Mouse (Mus musculus): ENCODE results near the gene Dmrta1. TPM values are rescaled to one million over a fixed set of nuclear protein-coding genes. Genes with fewer than 3 reads are reported as not detected.

Gene Dmrta1
- polyA plus RNA-seq, 1 experiment from 2014 or later: 21.7 TPM

GRCm38 (mm10) chr4:89651779-89652178, 27.5 kb upstream of the Dmrta1 start:
- no peak overlapping the region for H3K4me2 ChIP-seq (ENCODE audit: low read depth, low read length, severe bottlenecking)
- 74% methylated on average over 1 of the region's 1 CpGs for WGBS
- ATAC-seq (replicated peaks; ENCODE audit: low FRiP score) (0 out of 2 replicates have a peak, but pooled peaks have one; percentile 16), DNase-seq (ENCODE audit: low spot score) (no peak)
- H3K9me3 ChIP-seq (ENCODE audit: control insufficient read depth, low read length): no peaks in the 10 kb centered on the region
- H3K4me3 ChIP-seq (ENCODE audit: low read depth, low read length): no peak overlapping the region
- H3K36me3 ChIP-seq (ENCODE audit: control insufficient read depth, insufficient read depth, low read length): no peaks in the 10 kb centered on the region
- H3K4me1 ChIP-seq (replicated peaks; ENCODE audit: control insufficient read depth, insufficient read depth, low read length): peaks cover 10% of the 10 kb centered on the region; the same call in 1 of the 2 replicates
- H3K9ac ChIP-seq (ENCODE audit: low read length): no peak overlapping the region
- H3K27me3 ChIP-seq (ENCODE audit: control insufficient read depth, insufficient read depth, low read length): no peaks in the 10 kb centered on the region
- H3K27ac ChIP-seq (ENCODE audit: low read depth, low read length): peak overlapping the region; percentile 76; the same call in 1 of the 2 replicates

- Histone ChIP-seq H3K4me2 (ENCODE audit: low read depth, low read length, severe bottlenecking) (no peak overlapping the region), H3K27ac (ENCODE audit: low read depth, low read length) (no peak overlapping the region), H3K4me1 (replicated peaks; ENCODE audit: control insufficient read depth, insufficient read depth, low read length) (no peaks in the 10 kb centered on the region), H3K36me3 (ENCODE audit: control insufficient read depth, insufficient read depth, low read length) (no peaks in the 10 kb centered on the region), H3K9ac (ENCODE audit: low read length) (no peak overlapping the region), H3K4me3 (ENCODE audit: low read depth, low read length) (no peak overlapping the region), H3K9me3 (ENCODE audit: control insufficient read depth, low read length) (no peaks in the 10 kb centered on the region), H3K27me3 (ENCODE audit: control insufficient read depth, insufficient read depth, low read length) (no peaks in the 10 kb centered on the region)
- WGBS: 61% methylated on average over 2 of the region's 2 CpGs
- DNase-seq (ENCODE audit: low spot score): no peak
- ATAC-seq (replicated peaks; ENCODE audit: low FRiP score): no peak
These were observed 15.8 kb upstream of the Dmrta1 start for GRCm38 (mm10) chr4:89663406-89663805.

DNA sequence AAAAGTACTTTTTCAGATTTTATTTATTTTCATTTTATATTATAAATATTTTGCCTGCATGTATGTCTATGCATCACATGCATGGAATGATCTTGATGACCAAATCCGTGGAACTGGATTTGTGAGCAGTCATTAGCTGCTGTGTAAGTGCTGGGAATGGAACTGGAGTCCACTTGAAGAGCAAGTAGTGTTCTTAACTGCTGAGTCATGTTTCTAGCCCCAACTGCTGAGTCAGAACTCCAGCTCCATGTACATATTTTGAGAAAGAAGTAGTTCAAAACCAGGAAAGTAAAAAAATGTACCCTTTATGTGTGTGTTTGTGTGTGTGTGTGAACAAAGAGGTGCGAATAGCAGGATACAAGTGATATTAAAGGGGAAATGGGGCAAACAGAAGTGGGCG, 4.5 kb upstream of the Dmrta1 start:
- no peak overlapping the region for H3K4me3 ChIP-seq (ENCODE audit: low read depth, low read length)
- DNase-seq (ENCODE audit: low spot score) (no peak), ATAC-seq (replicated peaks; ENCODE audit: low FRiP score) (no peak)
- H3K27me3 ChIP-seq (ENCODE audit: control insufficient read depth, insufficient read depth, low read length): no peaks in the 10 kb centered on the region
- H3K9ac ChIP-seq (ENCODE audit: low read length): no peak overlapping the region
- H3K4me2 ChIP-seq (ENCODE audit: low read depth, low read length, severe bottlenecking): no peak overlapping the region
- H3K9me3 ChIP-seq (ENCODE audit: control insufficient read depth, low read length): no peaks in the 10 kb centered on the region
- no peaks in the 10 kb centered on the region for H3K36me3 ChIP-seq (ENCODE audit: control insufficient read depth, insufficient read depth, low read length)
- 85% methylated on average over 3 of the region's 3 CpGs for WGBS
- H3K4me1 ChIP-seq (replicated peaks; ENCODE audit: control insufficient read depth, insufficient read depth, low read length): peaks cover 5% of the 10 kb centered on the region; the same call in 1 of the 2 replicates
- no peak overlapping the region for H3K27ac ChIP-seq (ENCODE audit: low read depth, low read length)

DNA sequence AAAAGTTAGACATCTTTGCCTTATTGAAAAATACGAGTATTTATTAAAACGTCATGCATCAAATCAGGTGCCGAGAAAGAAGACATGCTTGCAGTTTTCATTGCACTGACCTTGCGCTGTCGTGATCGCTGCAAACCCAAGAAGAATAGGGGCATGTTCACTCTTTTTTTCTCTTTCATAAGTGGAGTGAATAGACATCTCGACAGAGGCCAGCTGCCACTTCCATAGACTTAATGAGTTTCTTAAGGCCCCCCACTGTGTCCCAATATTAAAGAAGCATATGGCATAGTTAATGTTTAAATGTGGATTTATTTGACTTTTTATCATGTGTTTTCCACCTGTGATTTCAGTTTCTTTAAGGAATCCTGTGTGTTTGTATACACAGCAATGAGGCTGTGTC, 1.3 kb upstream of the Dmrta1 start:
- Histone ChIP-seq H3K27ac (ENCODE audit: low read depth, low read length) (peak overlapping the region; percentile 39), H3K9me3 (ENCODE audit: control insufficient read depth, low read length) (no peaks in the 10 kb centered on the region), H3K36me3 (ENCODE audit: control insufficient read depth, insufficient read depth, low read length) (no peaks in the 10 kb centered on the region), H3K4me1 (replicated peaks; ENCODE audit: control insufficient read depth, insufficient read depth, low read length) (peaks cover 5% of the 10 kb centered on the region; the same call in 1 of the 2 replicates), H3K4me2 (ENCODE audit: low read depth, low read length, severe bottlenecking) (0 out of 2 replicates have a peak overlapping the region, but pooled peaks have one; percentile 11), H3K27me3 (ENCODE audit: control insufficient read depth, insufficient read depth, low read length) (no peaks in the 10 kb centered on the region), H3K9ac (ENCODE audit: low read length) (no peak overlapping the region), H3K4me3 (ENCODE audit: low read depth, low read length) (no peak overlapping the region)
- DNase-seq (ENCODE audit: low spot score): no peak
- ATAC-seq (replicated peaks; ENCODE audit: low FRiP score): peak; percentile 70
- WGBS: 15% methylated on average over 7 of the region's 7 CpGs

GRCm38 (mm10) chr4:89678713-89679112, 523 bp upstream of the Dmrta1 start:
- Histone ChIP-seq H3K27me3 (ENCODE audit: control insufficient read depth, insufficient read depth, low read length) (no peaks in the 10 kb centered on the region), H3K4me2 (ENCODE audit: low read depth, low read length, severe bottlenecking) (no peak overlapping the region), H3K27ac (ENCODE audit: low read depth, low read length) (peak overlapping the region; percentile 39; the same call in 1 of the 2 replicates), H3K4me3 (ENCODE audit: low read depth, low read length) (no peak overlapping the region), H3K9ac (ENCODE audit: low read length) (no peak overlapping the region), H3K9me3 (ENCODE audit: control insufficient read depth, low read length) (no peaks in the 10 kb centered on the region), H3K36me3 (ENCODE audit: control insufficient read depth, insufficient read depth, low read length) (no peaks in the 10 kb centered on the region), H3K4me1 (replicated peaks; ENCODE audit: control insufficient read depth, insufficient read depth, low read length) (peaks cover 5% of the 10 kb centered on the region; the same call in 1 of the 2 replicates)
- ATAC-seq (replicated peaks; ENCODE audit: low FRiP score) (peak; percentile 78), DNase-seq (ENCODE audit: low spot score) (peak; percentile 79)
- WGBS: 24% methylated on average over 5 of the region's 5 CpGs

GRCm38 (mm10) chr4:89687961-89688803, 8.9 kb downstream of the Dmrta1 start:
- WGBS: under 1% methylated on average over 78 of the region's 78 CpGs
- H3K4me2 ChIP-seq (ENCODE audit: low read depth, low read length, severe bottlenecking): peak overlapping the region; percentile 63
- ATAC-seq (replicated peaks; ENCODE audit: low FRiP score) (peak; percentile 90), DNase-seq (ENCODE audit: low spot score) (peak; percentile 86)
- H3K9ac ChIP-seq (ENCODE audit: low read length): peak overlapping the region; percentile 88
- no peaks in the 10 kb centered on the region for H3K36me3 ChIP-seq (ENCODE audit: control insufficient read depth, insufficient read depth, low read length)
- peaks cover 5% of the 10 kb centered on the region; the same call in 1 of the 2 replicates for H3K4me1 ChIP-seq (replicated peaks; ENCODE audit: control insufficient read depth, insufficient read depth, low read length)
- no peaks in the 10 kb centered on the region for H3K27me3 ChIP-seq (ENCODE audit: control insufficient read depth, insufficient read depth, low read length)
- peak overlapping the region; percentile 85 for H3K27ac ChIP-seq (ENCODE audit: low read depth, low read length)
- H3K4me3 ChIP-seq (ENCODE audit: low read depth, low read length): peak overlapping the region; percentile 66
- no peaks in the 10 kb centered on the region for H3K9me3 ChIP-seq (ENCODE audit: control insufficient read depth, low read length)

GRCm38 (mm10) chr4:89688804-89689497, 9.7 kb downstream of the Dmrta1 start:
- Histone ChIP-seq H3K4me1 (replicated peaks; ENCODE audit: control insufficient read depth, insufficient read depth, low read length) (peaks cover 5% of the 10 kb centered on the region; the same call in 1 of the 2 replicates), H3K9me3 (ENCODE audit: control insufficient read depth, low read length) (no peaks in the 10 kb centered on the region), H3K27me3 (ENCODE audit: control insufficient read depth, insufficient read depth, low read length) (no peaks in the 10 kb centered on the region), H3K36me3 (ENCODE audit: control insufficient read depth, insufficient read depth, low read length) (no peaks in the 10 kb centered on the region), H3K27ac (ENCODE audit: low read depth, low read length) (peak overlapping the region; percentile 85), H3K9ac (ENCODE audit: low read length) (peak overlapping the region; percentile 88), H3K4me2 (ENCODE audit: low read depth, low read length, severe bottlenecking) (peak overlapping the region; percentile 63), H3K4me3 (ENCODE audit: low read depth, low read length) (peak overlapping the region; percentile 66)
- ATAC-seq (replicated peaks; ENCODE audit: low FRiP score) (peak; percentile 25; the same call in 1 of the 2 replicates), DNase-seq (ENCODE audit: low spot score) (peak; percentile 62)
- under 1% methylated on average over 16 of the region's 16 CpGs for WGBS

- Histone ChIP-seq H3K27ac (ENCODE audit: low read depth, low read length) (no peak overlapping the region), H3K27me3 (ENCODE audit: control insufficient read depth, insufficient read depth, low read length) (no peaks in the 10 kb centered on the region), H3K4me2 (ENCODE audit: low read depth, low read length, severe bottlenecking) (no peak overlapping the region; the same call in 1 of the 2 replicates), H3K4me3 (ENCODE audit: low read depth, low read length) (no peak overlapping the region), H3K4me1 (replicated peaks; ENCODE audit: control insufficient read depth, insufficient read depth, low read length) (peaks cover 5% of the 10 kb centered on the region; the same call in 1 of the 2 replicates), H3K9me3 (ENCODE audit: control insufficient read depth, low read length) (no peaks in the 10 kb centered on the region), H3K36me3 (ENCODE audit: control insufficient read depth, insufficient read depth, low read length) (no peaks in the 10 kb centered on the region), H3K9ac (ENCODE audit: low read length) (no peak overlapping the region)
- no peak for DNase-seq (ENCODE audit: low spot score)
- 72% methylated on average over 6 of the region's 6 CpGs for WGBS
- ATAC-seq (replicated peaks; ENCODE audit: low FRiP score): no peak
These were observed 12.7 kb downstream of the Dmrta1 start for GRCm38 (mm10) chr4:89691936-89692335.
